Mouse (Mus musculus) small intestine, adult 2 months (tissue): Measurements from ENCODE around the gene Nrbf2. TPM values are rescaled to one million over a fixed set of nuclear protein-coding genes. Genes with fewer than 3 reads are reported as not detected.

ENCODE experiments used
- H3K27ac ChIP-seq: fragments of 200-500 bp; 2 replicates; pipeline ENCODE4 v1.5.1; 2012; ENCODE audit warnings: low read depth, low read length, control low read depth, inconsistent platforms; ENCODE audit not compliant: insufficient read depth
- H3K27me3 ChIP-seq: fragments of 200-500 bp; 2 replicates; pipeline ENCODE4 v1.6.1; 2012; ENCODE audit warnings: mild to moderate bottlenecking, moderate library complexity, low read length, inconsistent platforms; ENCODE audit not compliant: control insufficient read depth, insufficient read depth
- H3K36me3 ChIP-seq: fragments of 200-500 bp; 2 replicates; pipeline ENCODE4 v1.6.1; 2012; ENCODE audit warnings: mild to moderate bottlenecking, low read length, control low read depth, inconsistent platforms; ENCODE audit not compliant: control insufficient read depth, insufficient read depth
- H3K4me1 ChIP-seq: fragments of 200-500 bp; 2 replicates; pipeline ENCODE4 v1.6.1; 2012; ENCODE audit warnings: low read length, inconsistent platforms, mixed read lengths; ENCODE audit not compliant: control insufficient read depth, insufficient read depth, insufficient read length
- H3K4me3 ChIP-seq: fragments of 200-500 bp; 2 replicates; pipeline ENCODE4 v1.5.1; 2012; ENCODE audit warnings: low read depth, mild to moderate bottlenecking, control low read depth, inconsistent platforms, low read length, moderate library complexity
- CTCF ChIP-seq: fragments of 200-500 bp; IDR thresholded peaks from 2 replicates; pipeline ENCODE4 v1.5.1; 2012; ENCODE audit warnings: low read depth, mild to moderate bottlenecking, control low read depth, inconsistent platforms, low read length, moderate library complexity, mixed read lengths; ENCODE audit not compliant: insufficient replicate concordance, insufficient read length; ENCODE audit errors: extremely low read depth
- POLR2A ChIP-seq: fragments of 200-500 bp; IDR thresholded peaks from 2 replicates; pipeline ENCODE4 v1.6.1; 2012; ENCODE audit warnings: low read depth, mild to moderate bottlenecking, control low read depth, inconsistent platforms, low read length, moderate library complexity
- WGBS: fragments of 180-500 bp; shearing (Covaris S2); methylation state at CpG from one replicate; pipeline ENCODE4 v1.1.7; 2018; 5-methylcytosine and 5-hydroxymethylcytosine counted together
- polyA plus RNA-seq: library from polyadenylated mRNA; depleted of rRNA; stranded (reverse); fragments of >200 nt; gene quantifications from 2 replicates; pipeline ENCODE4 v1.2.3, GENCODE M21; 2012; rRNA removed

Gene Nrbf2
- 5.0 and 9.0 TPM in 2 replicates for polyA plus RNA-seq

- WGBS: 1% methylated on average over 52 of the region's 52 CpGs
- no peaks in the 10 kb centered on the region for H3K36me3 ChIP-seq
- H3K4me1 ChIP-seq: peaks cover 13% of the 10 kb centered on the region
- no peaks in the 10 kb centered on the region for H3K27me3 ChIP-seq
- H3K4me3 ChIP-seq: peak within 1 kb of the TSS; percentile 77
- peak within 1 kb of the TSS; percentile 66 for H3K27ac ChIP-seq
- TF ChIP-seq CTCF (no peak), POLR2A (no peak)
Measured at GRCm38 (mm10) chr10:67285176-67285814, at the start of gene Nrbf2. Gene Nrbf2, minus strand, starts transcription at chr10:67285305.

- H3K27ac ChIP-seq: no peak overlapping the region
- H3K27me3 ChIP-seq: no peaks in the 10 kb centered on the region
- no peaks in the 10 kb centered on the region for H3K36me3 ChIP-seq
- WGBS: 76% methylated on average over 2 of the region's 2 CpGs
- H3K4me1 ChIP-seq: no peaks in the 10 kb centered on the region
- TF ChIP-seq CTCF (no peak), POLR2A (no peak)
- H3K4me3 ChIP-seq: no peak overlapping the region
Measured at GRCm38 (mm10) chr10:67330580-67330979, 45.5 kb upstream of the Nrbf2 start.

GRCm38 (mm10) chr10:67329661-67330060 is 44.6 kb upstream of the Nrbf2 start:
- no peaks in the 10 kb centered on the region for H3K27me3 ChIP-seq
- TF ChIP-seq CTCF: no peak
- TF ChIP-seq POLR2A: no peak
- H3K4me3 ChIP-seq: no peak overlapping the region
- no peaks in the 10 kb centered on the region for H3K4me1 ChIP-seq
- no peak overlapping the region for H3K27ac ChIP-seq
- WGBS: 40% methylated on average over 11 of the region's 11 CpGs
- H3K36me3 ChIP-seq: no peaks in the 10 kb centered on the region

GRCm38 (mm10) chr10:67328208-67328607 is 43.1 kb upstream of the Nrbf2 start:
- no peak for TF ChIP-seq CTCF
- TF ChIP-seq POLR2A: no peak
- Histone ChIP-seq H3K4me3 (no peak overlapping the region), H3K4me1 (no peaks in the 10 kb centered on the region), H3K36me3 (no peaks in the 10 kb centered on the region), H3K27ac (no peak overlapping the region), H3K27me3 (no peaks in the 10 kb centered on the region)
- WGBS: 88% methylated on average over 5 of the region's 5 CpGs

GRCm38 (mm10) chr10:67324036-67324435 is 38.9 kb upstream of the Nrbf2 start:
- Histone ChIP-seq H3K36me3 (no peaks in the 10 kb centered on the region), H3K27ac (no peak overlapping the region), H3K27me3 (no peaks in the 10 kb centered on the region), H3K4me3 (no peak overlapping the region), H3K4me1 (no peaks in the 10 kb centered on the region)
- no peak for TF ChIP-seq CTCF
- no peak for TF ChIP-seq POLR2A
- 67% methylated on average over 1 of the region's 1 CpGs for WGBS

GRCm38 (mm10) chr10:67321396-67321795 is 36.3 kb upstream of the Nrbf2 start:
- H3K36me3 ChIP-seq: no peaks in the 10 kb centered on the region
- H3K4me3 ChIP-seq: no peak overlapping the region
- TF ChIP-seq CTCF (no peak), POLR2A (no peak)
- no peak overlapping the region for H3K27ac ChIP-seq
- WGBS: 87% methylated on average over 2 of the region's 2 CpGs
- no peaks in the 10 kb centered on the region for H3K27me3 ChIP-seq
- H3K4me1 ChIP-seq: no peaks in the 10 kb centered on the region

- no peak for TF ChIP-seq POLR2A
- TF ChIP-seq CTCF: no peak
- Histone ChIP-seq H3K4me1 (no peaks in the 10 kb centered on the region), H3K36me3 (no peaks in the 10 kb centered on the region), H3K27me3 (no peaks in the 10 kb centered on the region), H3K4me3 (no peak overlapping the region), H3K27ac (no peak overlapping the region)
- WGBS: 33% methylated on average over 17 of the region's 17 CpGs
Measured at GRCm38 (mm10) chr10:67320207-67320859, 35.2 kb upstream of the Nrbf2 start.
